Mouse (Mus musculus): Measurements from ENCODE around the gene Hacd2.
A peak's percentile ranks its signal among the peaks of the same experiment; 100 is the strongest.

The Hacd2 gene

GRCm38 (mm10) chr16:35054432-35055193 is 32.4 kb downstream of the Hacd2 start:
- no peak for DNase-seq (ENCODE audit: low spot score)

GRCm38 (mm10) chr16:35055194-35055506 is 32.9 kb downstream of the Hacd2 start:
- DNase-seq (ENCODE audit: low spot score): no peak

GRCm38 (mm10) chr16:35055861-35056260 is 33.6 kb downstream of the Hacd2 start:
- DNase-seq (ENCODE audit: low spot score): no peak

- DNase-seq (ENCODE audit: low spot score): peak; percentile 45
Measured at GRCm38 (mm10) chr16:35056306-35056705, 34.1 kb downstream of the Hacd2 start.

GRCm38 (mm10) chr16:35056786-35057185 is 34.6 kb downstream of the Hacd2 start:
- DNase-seq (ENCODE audit: low spot score): no peak

GRCm38 (mm10) chr16:35061017-35061416 is 38.8 kb downstream of the Hacd2 start:
- DNase-seq (ENCODE audit: low spot score): no peak

GRCm38 (mm10) chr16:35065724-35066123 is 43.5 kb downstream of the Hacd2 start:
- no peak for DNase-seq (ENCODE audit: low spot score)

GRCm38 (mm10) chr16:35067095-35067494 is 44.9 kb downstream of the Hacd2 start:
- no peak for DNase-seq (ENCODE audit: low spot score)

- no peak for DNase-seq (ENCODE audit: low spot score)
Measured at GRCm38 (mm10) chr16:35067631-35068030, 45.4 kb downstream of the Hacd2 start.

GRCm38 (mm10) chr16:35068886-35069285 is 46.7 kb downstream of the Hacd2 start:
- DNase-seq (ENCODE audit: low spot score): no peak

GRCm38 (mm10) chr16:35074436-35074835 is 52.2 kb downstream of the Hacd2 start:
- no peak for DNase-seq (ENCODE audit: low spot score)

GRCm38 (mm10) chr16:35075643-35076042 is 53.4 kb downstream of the Hacd2 start:
- DNase-seq (ENCODE audit: low spot score): no peak

- DNase-seq (ENCODE audit: low spot score): no peak
Measured at GRCm38 (mm10) chr16:35093500-35093899, 71.3 kb downstream of the Hacd2 start.

GRCm38 (mm10) chr16:35097870-35098530 is 75.8 kb downstream of the Hacd2 start:
- no peak for DNase-seq (ENCODE audit: low spot score)

GRCm38 (mm10) chr16:35101751-35102420 is 79.7 kb downstream of the Hacd2 start:
- no peak for DNase-seq (ENCODE audit: low spot score)

- no peak for DNase-seq (ENCODE audit: low spot score)
Measured at GRCm38 (mm10) chr16:35102866-35103620, 80.8 kb downstream of the Hacd2 start.

- no peak for DNase-seq (ENCODE audit: low spot score)
Measured at GRCm38 (mm10) chr16:35107985-35108384, 85.8 kb downstream of the Hacd2 start.

GRCm38 (mm10) chr16:35109156-35109555 is 86.9 kb downstream of the Hacd2 start:
- DNase-seq (ENCODE audit: low spot score): no peak

- DNase-seq (ENCODE audit: low spot score): no peak
Measured at GRCm38 (mm10) chr16:35109656-35110291, 87.5 kb downstream of the Hacd2 start.

GRCm38 (mm10) chr16:35110410-35111142 is 88.3 kb downstream of the Hacd2 start:
- DNase-seq (ENCODE audit: low spot score): peak; percentile 66

GRCm38 (mm10) chr16:35111143-35111620 is 89.0 kb downstream of the Hacd2 start:
- DNase-seq (ENCODE audit: low spot score): no peak

Measured in left cerebral cortex, adult 11 months (tissue).